Mouse (Mus musculus) gastrocnemius, adult 18-20 months (tissue): ENCODE data around the gene Esyt3. TPM values are rescaled to one million over a fixed set of nuclear protein-coding genes. Genes with fewer than 3 reads are reported as not detected.

Experiments
- DNase-seq: peaks from one replicate; pipeline ENCODE4 v3.0.0; 2021; ENCODE audit warnings: low spot score
- long read RNA-seq, 2 experiments: library from polyadenylated mRNA; stranded (forward); transcript quantifications; one replicate each; pipeline ENCODE4 v2.0.0; 2021
- total RNA-seq, 2 experiments: library from RNA; stranded (reverse); gene quantifications; 2 replicates each; pipeline ENCODE4 v1.2.3; 2021

Gene Esyt3
- not detected for total RNA-seq
- long read RNA-seq, experiment 1 = 0 reads
- long read RNA-seq, experiment 2 = 0 reads

GRCm38 (mm10) chr9:99357921-99358692, at the start of gene Esyt3:
Gene Esyt3, minus strand, starts transcription at chr9:99358557.
- DNase-seq = peak; percentile 8

GRCm38 (mm10) chr9:99401288-99401974, 43.1 kb upstream of the Esyt3 start:
- peak; percentile 81 for DNase-seq

- peak; percentile 58 for DNase-seq
These were observed 42.4 kb upstream of the Esyt3 start for GRCm38 (mm10) chr9:99400781-99401180.

- DNase-seq = peak; percentile 73
These were observed 38.9 kb upstream of the Esyt3 start for GRCm38 (mm10) chr9:99397056-99397815.

GRCm38 (mm10) chr9:99394366-99394765, 36.0 kb upstream of the Esyt3 start:
- DNase-seq = no peak

GRCm38 (mm10) chr9:99393146-99393545, 34.8 kb upstream of the Esyt3 start:
- DNase-seq = no peak

GRCm38 (mm10) chr9:99391557-99391956, 33.2 kb upstream of the Esyt3 start:
- DNase-seq = no peak

- DNase-seq = no peak
These were observed 32.4 kb upstream of the Esyt3 start for GRCm38 (mm10) chr9:99390716-99391115.

- peak; percentile 39 for DNase-seq
These were observed 31.8 kb upstream of the Esyt3 start for GRCm38 (mm10) chr9:99390201-99390600.

- no peak for DNase-seq
These were observed 31.1 kb upstream of the Esyt3 start for GRCm38 (mm10) chr9:99389506-99389905.

GRCm38 (mm10) chr9:99388856-99389255, 30.5 kb upstream of the Esyt3 start:
- no peak for DNase-seq

GRCm38 (mm10) chr9:99388078-99388477, 29.7 kb upstream of the Esyt3 start:
- no peak for DNase-seq

GRCm38 (mm10) chr9:99382556-99382955, 24.2 kb upstream of the Esyt3 start:
- no peak for DNase-seq

GRCm38 (mm10) chr9:99379194-99379593, 20.8 kb upstream of the Esyt3 start:
- no peak for DNase-seq

GRCm38 (mm10) chr9:99376591-99377418, 18.4 kb upstream of the Esyt3 start:
- peak; percentile 43 for DNase-seq

GRCm38 (mm10) chr9:99368431-99368830, 10.1 kb upstream of the Esyt3 start:
- DNase-seq = no peak

- DNase-seq = no peak
These were observed 7.5 kb upstream of the Esyt3 start for GRCm38 (mm10) chr9:99365906-99366305.

- no peak for DNase-seq
These were observed 4.7 kb upstream of the Esyt3 start for GRCm38 (mm10) chr9:99363076-99363475.

- DNase-seq = no peak
These were observed 3.6 kb upstream of the Esyt3 start for GRCm38 (mm10) chr9:99361946-99362345.

GRCm38 (mm10) chr9:99359012-99359411, 655 bp upstream of the Esyt3 start:
- DNase-seq = no peak

- DNase-seq = no peak
These were observed 816 bp downstream of the Esyt3 start for GRCm38 (mm10) chr9:99357561-99357920.
